Mouse (Mus musculus): Measurements from ENCODE around the gene 1500011B03Rik. TPM values are rescaled to one million over a fixed set of nuclear protein-coding genes. Genes with fewer than 3 reads are reported as not detected.

Gene 1500011B03Rik
- polyA plus RNA-seq, 1 experiment = 24.1 TPM

GRCm38 (mm10) chr5:114771796-114772195 is 51.5 kb downstream of the 1500011B03Rik start:
- peak overlapping the region; percentile 93 for H3K4me3 ChIP-seq (ENCODE audit: extremely low read depth, insufficient read depth, insufficient read length)
- H3K27me3 ChIP-seq (ENCODE audit: control insufficient read depth, insufficient read depth, low read length) = no peaks in the 10 kb centered on the region
- 3% methylated on average over 8 of the region's 8 CpGs for WGBS
- no peak for TF ChIP-seq CTCF (IDR thresholded peaks at IDR 0.05; ENCODE audit: extremely low read depth, insufficient read depth, insufficient read length, insufficient replicate concordance)
- TF ChIP-seq POLR2A (IDR thresholded peaks at IDR 0.05; ENCODE audit: low read depth, low read length) = no peak
- peak overlapping the region; percentile 90 for H3K27ac ChIP-seq (ENCODE audit: insufficient read depth, low read length)
- no peak for DNase-seq (ENCODE audit: low read depth in 1 of 2, low spot score in 2 of 2)
- H3K4me1 ChIP-seq (ENCODE audit: control insufficient read depth, insufficient read depth, insufficient read length) = peaks cover 18% of the 10 kb centered on the region; the same call in 1 of the 2 replicates
- H3K36me3 ChIP-seq (ENCODE audit: control insufficient read depth, insufficient read depth, low read length) = no peaks in the 10 kb centered on the region

- H3K27me3 ChIP-seq (ENCODE audit: control insufficient read depth, insufficient read depth, low read length) = no peaks in the 10 kb centered on the region
- no peak for TF ChIP-seq POLR2A (IDR thresholded peaks at IDR 0.05; ENCODE audit: low read depth, low read length)
- no peak for TF ChIP-seq CTCF (IDR thresholded peaks at IDR 0.05; ENCODE audit: extremely low read depth, insufficient read depth, insufficient read length, insufficient replicate concordance)
Measured at GRCm38 (mm10) chr5:114769786-114770185, 53.5 kb downstream of the 1500011B03Rik start.

GRCm38 (mm10) chr5:114767185-114767584 is 56.1 kb downstream of the 1500011B03Rik start:
- H3K4me3 ChIP-seq (ENCODE audit: extremely low read depth, insufficient read depth, insufficient read length) = no peak overlapping the region
- 95% methylated on average over 7 of the region's 7 CpGs for WGBS
- no peak overlapping the region for H3K27ac ChIP-seq (ENCODE audit: insufficient read depth, low read length)
- H3K36me3 ChIP-seq (ENCODE audit: control insufficient read depth, insufficient read depth, low read length) = peaks cover 27% of the 10 kb centered on the region
- no peak for DNase-seq (ENCODE audit: low read depth in 1 of 2, low spot score in 2 of 2)
- H3K4me1 ChIP-seq (ENCODE audit: control insufficient read depth, insufficient read depth, insufficient read length) = peaks cover 11% of the 10 kb centered on the region; the same call in 1 of the 2 replicates
- H3K27me3 ChIP-seq (ENCODE audit: control insufficient read depth, insufficient read depth, low read length) = no peaks in the 10 kb centered on the region
- no peak for TF ChIP-seq CTCF (IDR thresholded peaks at IDR 0.05; ENCODE audit: extremely low read depth, insufficient read depth, insufficient read length, insufficient replicate concordance)
- TF ChIP-seq POLR2A (IDR thresholded peaks at IDR 0.05; ENCODE audit: low read depth, low read length) = no peak

More at GRCm38 (mm10) chr5:114769786-114770185, 53.5 kb downstream of the 1500011B03Rik start:
- Histone ChIP-seq H3K4me3 (ENCODE audit: extremely low read depth, insufficient read depth, insufficient read length) (no peak overlapping the region), H3K4me1 (ENCODE audit: control insufficient read depth, insufficient read depth, insufficient read length) (peaks cover 11% of the 10 kb centered on the region; the same call in 1 of the 2 replicates), H3K36me3 (ENCODE audit: control insufficient read depth, insufficient read depth, low read length) (peaks cover 8% of the 10 kb centered on the region), H3K27ac (ENCODE audit: insufficient read depth, low read length) (peak overlapping the region; percentile 7; the same call in 1 of the 2 replicates)
- WGBS = 41% methylated on average over 8 of the region's 8 CpGs
- DNase-seq (ENCODE audit: low read depth in 1 of 2, low spot score in 2 of 2) = peak in 1 of 2 experiments; percentile 35

- Histone ChIP-seq H3K4me3 (ENCODE audit: extremely low read depth, insufficient read depth, insufficient read length) (no peak overlapping the region), H3K36me3 (ENCODE audit: control insufficient read depth, insufficient read depth, low read length) (peaks cover 31% of the 10 kb centered on the region), H3K27me3 (ENCODE audit: control insufficient read depth, insufficient read depth, low read length) (no peaks in the 10 kb centered on the region), H3K27ac (ENCODE audit: insufficient read depth, low read length) (no peak overlapping the region), H3K4me1 (ENCODE audit: control insufficient read depth, insufficient read depth, insufficient read length) (peaks cover 11% of the 10 kb centered on the region; the same call in 1 of the 2 replicates)
- DNase-seq (ENCODE audit: low read depth in 1 of 2, low spot score in 2 of 2) = no peak
- 90% methylated on average over 8 of the region's 8 CpGs for WGBS
- no peak for TF ChIP-seq POLR2A (IDR thresholded peaks at IDR 0.05; ENCODE audit: low read depth, low read length)
- TF ChIP-seq CTCF (IDR thresholded peaks at IDR 0.05; ENCODE audit: extremely low read depth, insufficient read depth, insufficient read length, insufficient replicate concordance) = no peak
Measured at GRCm38 (mm10) chr5:114766686-114767085, 56.6 kb downstream of the 1500011B03Rik start.

- no peak for DNase-seq (ENCODE audit: low read depth in 1 of 2, low spot score in 2 of 2)
- peaks cover 7% of the 10 kb centered on the region; the same call in 1 of the 2 replicates for H3K4me1 ChIP-seq (ENCODE audit: control insufficient read depth, insufficient read depth, insufficient read length)
- WGBS = 83% methylated on average over 18 of the region's 18 CpGs
- H3K36me3 ChIP-seq (ENCODE audit: control insufficient read depth, insufficient read depth, low read length) = peaks cover 39% of the 10 kb centered on the region
- H3K4me3 ChIP-seq (ENCODE audit: extremely low read depth, insufficient read depth, insufficient read length) = no peak overlapping the region
- no peak overlapping the region for H3K27ac ChIP-seq (ENCODE audit: insufficient read depth, low read length)
- H3K27me3 ChIP-seq (ENCODE audit: control insufficient read depth, insufficient read depth, low read length) = no peaks in the 10 kb centered on the region
- TF ChIP-seq POLR2A (IDR thresholded peaks at IDR 0.05; ENCODE audit: low read depth, low read length) = no peak
- no peak for TF ChIP-seq CTCF (IDR thresholded peaks at IDR 0.05; ENCODE audit: extremely low read depth, insufficient read depth, insufficient read length, insufficient replicate concordance)
Measured at GRCm38 (mm10) chr5:114764812-114765735, 58.2 kb downstream of the 1500011B03Rik start.

- no peak overlapping the region for H3K27ac ChIP-seq (ENCODE audit: insufficient read depth, low read length)
- no peak for TF ChIP-seq POLR2A (IDR thresholded peaks at IDR 0.05; ENCODE audit: low read depth, low read length)
- TF ChIP-seq CTCF (IDR thresholded peaks at IDR 0.05; ENCODE audit: extremely low read depth, insufficient read depth, insufficient read length, insufficient replicate concordance) = no peak
- WGBS = 96% methylated on average over 8 of the region's 8 CpGs
- H3K4me1 ChIP-seq (ENCODE audit: control insufficient read depth, insufficient read depth, insufficient read length) = no peaks in the 10 kb centered on the region
- H3K27me3 ChIP-seq (ENCODE audit: control insufficient read depth, insufficient read depth, low read length) = no peaks in the 10 kb centered on the region
- no peak overlapping the region for H3K4me3 ChIP-seq (ENCODE audit: extremely low read depth, insufficient read depth, insufficient read length)
- H3K36me3 ChIP-seq (ENCODE audit: control insufficient read depth, insufficient read depth, low read length) = peaks cover 49% of the 10 kb centered on the region
- DNase-seq (ENCODE audit: low read depth in 1 of 2, low spot score in 2 of 2) = no peak
Measured at GRCm38 (mm10) chr5:114761980-114762379, 61.3 kb downstream of the 1500011B03Rik start.
